Comparison of ENCODE assay signal across 32 mouse cellular contexts in genomic region chr13:18485080-18485479, GRCm38 (mm10).
"Had no signal": no experiment of that assay in that cellular context is flagged by ENCODE, and none has a peak within 500 bp of the region (broad histone marks: within the 10 kb centered on the region; RNA-seq: fewer than 3 reads in every experiment).

No protein-coding gene starts in this region.

- ATAC-seq: liver, embryonic 12.5 days; liver, postnatal 0 days; lung, postnatal 0 days; midbrain, embryonic 13.5 days; midbrain, embryonic 15.5 days; midbrain, embryonic 16.5 days had no signal

- H3K27ac ChIP-seq: limb, embryonic 10.5 days; limb, embryonic 12.5 days; limb, embryonic 13.5 days; limb, embryonic 15.5 days; liver, embryonic 12.5 days; liver, embryonic 13.5 days; liver, embryonic 14.5 days; liver, embryonic 15.5 days; lung, embryonic 15.5 days; macrophage; midbrain, embryonic 10.5 days; midbrain, embryonic 12.5 days; midbrain, embryonic 13.5 days; midbrain, embryonic 15.5 days; neural tube, embryonic 12.5 days had no signal

- H3K36me3 ChIP-seq: limb, embryonic 10.5 days; limb, embryonic 12.5 days; limb, embryonic 13.5 days; limb, embryonic 15.5 days; liver, embryonic 12.5 days; liver, embryonic 13.5 days; liver, embryonic 15.5 days; lung, embryonic 15.5 days; midbrain, embryonic 10.5 days; midbrain, embryonic 12.5 days; midbrain, embryonic 13.5 days; midbrain, embryonic 15.5 days; neural tube, embryonic 12.5 days had no signal

- H3K27me3 ChIP-seq: limb, embryonic 12.5 days; limb, embryonic 13.5 days; limb, embryonic 15.5 days; liver, embryonic 12.5 days; liver, embryonic 13.5 days; liver, embryonic 15.5 days; lung, embryonic 15.5 days; megakaryocyte, embryonic 14.5 days; midbrain, embryonic 12.5 days; midbrain, embryonic 13.5 days; midbrain, embryonic 15.5 days; neural tube, embryonic 12.5 days had no signal

- H3K4me3 ChIP-seq: limb, embryonic 10.5 days; limb, embryonic 12.5 days; limb, embryonic 13.5 days; limb, embryonic 15.5 days; liver, embryonic 12.5 days; liver, embryonic 13.5 days; liver, embryonic 15.5 days; lung, embryonic 15.5 days; megakaryocyte, embryonic 14.5 days; midbrain, embryonic 10.5 days; midbrain, embryonic 12.5 days; midbrain, embryonic 13.5 days; midbrain, embryonic 15.5 days; myocyte; neural tube, embryonic 12.5 days had no signal

- H3K9me3 ChIP-seq: limb, embryonic 10.5 days; limb, embryonic 12.5 days; limb, embryonic 13.5 days; limb, embryonic 15.5 days; liver, embryonic 12.5 days; liver, embryonic 13.5 days; liver, embryonic 15.5 days; lung, embryonic 15.5 days; megakaryocyte, embryonic 14.5 days; midbrain, embryonic 10.5 days; midbrain, embryonic 12.5 days; midbrain, embryonic 13.5 days; midbrain, embryonic 15.5 days; neural tube, embryonic 12.5 days had no signal

- H3K4me1 ChIP-seq: limb, embryonic 10.5 days; limb, embryonic 12.5 days; limb, embryonic 13.5 days; limb, embryonic 15.5 days; liver, embryonic 12.5 days; liver, embryonic 13.5 days; liver, embryonic 15.5 days; lung, embryonic 15.5 days; megakaryocyte, embryonic 14.5 days; neural tube, embryonic 12.5 days had no signal

- DNase-seq: left cerebral cortex, postnatal 4 days; liver; liver, embryonic 13.5 days; liver, postnatal 0 days; lung, adult 18-20 months; lung, adult 2 months; lung, embryonic 14.5 days; lung, postnatal 10 days; lung, postnatal 14 days; lung, postnatal 36 days; lung, postnatal 4 days; midbrain, embryonic 14.5 days had no signal

- H3K9ac ChIP-seq: limb, embryonic 12.5 days; limb, embryonic 13.5 days; limb, embryonic 15.5 days; liver, embryonic 12.5 days; liver, embryonic 13.5 days; liver, embryonic 14.5 days; liver, embryonic 15.5 days; liver, postnatal 0 days; lung, embryonic 14.5 days; lung, embryonic 15.5 days; midbrain, embryonic 12.5 days; midbrain, embryonic 13.5 days; midbrain, embryonic 15.5 days; neural tube, embryonic 12.5 days had no signal

- H3K4me2 ChIP-seq: limb, embryonic 12.5 days; limb, embryonic 13.5 days; limb, embryonic 15.5 days; liver, embryonic 11.5 days; liver, embryonic 12.5 days; liver, embryonic 13.5 days; liver, embryonic 15.5 days; lung, embryonic 14.5 days; lung, embryonic 15.5 days; midbrain, embryonic 11.5 days; midbrain, embryonic 12.5 days; midbrain, embryonic 13.5 days; midbrain, embryonic 15.5 days; neural tube, embryonic 12.5 days had no signal
